Mouse (Mus musculus) MEL (cell line): ENCODE measurements around the gene Ippk. TPM values are rescaled to one million over a fixed set of nuclear protein-coding genes. Genes with fewer than 3 reads are reported as not detected.

ENCODE experiments used
- DNase-seq: peaks from one replicate; pipeline ENCODE4 v3.0.0; 2011; ENCODE audit warnings: low read depth, low spot score
- H3K27ac ChIP-seq: 2 replicates; pipeline ENCODE4 v1.5.1; 2012; ENCODE audit warnings: low read depth, mild to moderate bottlenecking, control low read depth, low read length, moderate library complexity; ENCODE audit not compliant: control insufficient read depth
- H3K27me3 ChIP-seq, 2 experiments: fragments of 150-350 bp in 1 of 2; sonication (generic) in 1 of 2; 2 replicates each; pipeline ENCODE4 v1.6.1; 2012; ENCODE audit warnings: low read length in 2 of 2, mild to moderate bottlenecking in 2 of 2, improper control_type of control experiment in 1 of 2, moderate library complexity in 1 of 2; ENCODE audit not compliant: insufficient read depth in 2 of 2, control insufficient read depth in 1 of 2
- H3K36me3 ChIP-seq, 2 experiments: 2 replicates each; pipeline ENCODE4 v1.6.1; 2012 to 2014; ENCODE audit warnings: low read length in 2 of 2, improper control_type of control experiment in 1 of 2, inconsistent platforms in 1 of 2, mild to moderate bottlenecking in 1 of 2; ENCODE audit not compliant: insufficient read depth in 2 of 2, control insufficient read depth in 1 of 2
- H3K4me1 ChIP-seq, 2 experiments: fragments of 150-350 bp in 1 of 2; sonication (generic) in 1 of 2; 2 replicates each; pipeline ENCODE4 v1.6.1; 2012; ENCODE audit warnings: low read length in 2 of 2, improper control_type of control experiment in 1 of 2, mild to moderate bottlenecking in 1 of 2; ENCODE audit not compliant: insufficient read depth in 2 of 2, control insufficient read depth in 1 of 2
- H3K4me3 ChIP-seq, 2 experiments: fragments of 150-350 bp in 1 of 2; sonication (generic) in 1 of 2; 2 replicates each; pipeline ENCODE4 v1.5.1; 2012; ENCODE audit warnings: low read depth in 2 of 2, low read length in 2 of 2, mild to moderate bottlenecking in 2 of 2, moderate library complexity in 2 of 2, control low read depth in 1 of 2, improper control_type of control experiment in 1 of 2; ENCODE audit not compliant: control insufficient read depth in 1 of 2, insufficient read depth in 1 of 2
- H3K79me2 ChIP-seq: 2 replicates; pipeline ENCODE4 v1.6.1; 2012; ENCODE audit warnings: mild to moderate bottlenecking, low read length, moderate library complexity; ENCODE audit not compliant: control insufficient read depth, poor library complexity, insufficient read depth
- H3K9ac ChIP-seq: 2 replicates; pipeline ENCODE4 v1.6.1; 2012; ENCODE audit warnings: low read depth, mild to moderate bottlenecking, control low read depth, low read length, moderate library complexity; ENCODE audit not compliant: control insufficient read depth, poor library complexity, severe bottlenecking
- H3K9me3 ChIP-seq: fragments of 150-350 bp; sonication (generic); replicated peaks from 2 replicates; pipeline ENCODE4 v1.6.1; 2012; ENCODE audit warnings: mild to moderate bottlenecking, low read length, improper control_type of control experiment, moderate library complexity; ENCODE audit not compliant: insufficient read depth
- BHLHE40 ChIP-seq: IDR thresholded peaks from 2 replicates; pipeline ENCODE4 v1.6.1; 2012; ENCODE audit warnings: low read depth, mild to moderate bottlenecking, inconsistent platforms, low read length, improper control_type of control experiment, borderline replicate concordance
- CHD2 ChIP-seq: IDR thresholded peaks from 2 replicates; pipeline ENCODE4 v1.6.1; 2011; ENCODE audit warnings: low read length, improper control_type of control experiment
- GABPA ChIP-seq: IDR thresholded peaks from 2 replicates; pipeline ENCODE4 v1.6.1; 2012; ENCODE audit warnings: low read depth, mild to moderate bottlenecking, inconsistent platforms, low read length, improper control_type of control experiment, moderate library complexity
- JUND ChIP-seq: IDR thresholded peaks from 2 replicates; pipeline ENCODE4 v1.6.1; 2011; ENCODE audit warnings: low read depth, mild to moderate bottlenecking, improper control_type of control experiment, low read length
- MAX ChIP-seq: IDR thresholded peaks from 2 replicates; pipeline ENCODE4 v1.6.1; 2011; ENCODE audit warnings: low read length, improper control_type of control experiment
- MEF2A ChIP-seq: IDR thresholded peaks from 2 replicates; pipeline ENCODE4 v1.6.1; 2014; ENCODE audit warnings: low read depth, mild to moderate bottlenecking, inconsistent platforms, low read length, improper control_type of control experiment; ENCODE audit not compliant: poor library complexity, insufficient replicate concordance, severe bottlenecking; ENCODE audit errors: extremely low read depth
- MXI1 ChIP-seq: IDR thresholded peaks from 2 replicates; pipeline ENCODE4 v1.6.1; 2011; ENCODE audit warnings: mild to moderate bottlenecking, low read depth, low read length, improper control_type of control experiment
- MYB ChIP-seq: IDR thresholded peaks from 2 replicates; pipeline ENCODE4 v1.6.1; 2011; ENCODE audit warnings: mild to moderate bottlenecking, low read depth, low read length, improper control_type of control experiment
- MYC ChIP-seq: IDR thresholded peaks from 2 replicates; pipeline ENCODE4 v1.6.1; 2011; ENCODE audit warnings: low read depth, mild to moderate bottlenecking, low read length, improper control_type of control experiment, moderate library complexity
- NRF1 ChIP-seq: IDR thresholded peaks from 2 replicates; pipeline ENCODE4 v1.6.1; 2014; ENCODE audit warnings: low read depth, mild to moderate bottlenecking, inconsistent platforms, low read length, improper control_type of control experiment, moderate library complexity; ENCODE audit not compliant: poor library complexity, insufficient read depth, severe bottlenecking
- POLR2A ChIP-seq, 2 experiments: IDR thresholded peaks; 2 replicates each; pipeline ENCODE4 v1.6.1; 2011 to 2012; ENCODE audit warnings: low read length in 2 of 2, mild to moderate bottlenecking in 2 of 2, control low read depth in 1 of 2, improper control_type of control experiment in 1 of 2, low read depth in 1 of 2, moderate library complexity in 1 of 2; ENCODE audit not compliant: control insufficient read depth in 1 of 2, insufficient read depth in 1 of 2, poor library complexity in 1 of 2
- POLR2AphosphoS5 ChIP-seq: IDR thresholded peaks from 2 replicates; pipeline ENCODE4 v1.6.1; 2012; ENCODE audit warnings: low read depth, borderline replicate concordance, mild to moderate bottlenecking, inconsistent platforms, low read length, moderate library complexity, mixed read lengths
- TAL1 ChIP-seq: IDR thresholded peaks from 2 replicates; pipeline ENCODE4 v1.6.1; 2012; ENCODE audit warnings: mild to moderate bottlenecking, inconsistent platforms, low read length, moderate library complexity, mixed read lengths
- TCF12 ChIP-seq: IDR thresholded peaks from 2 replicates; pipeline ENCODE4 v1.6.1; 2014; ENCODE audit warnings: low read depth, mild to moderate bottlenecking, inconsistent platforms, low read length, improper control_type of control experiment, moderate library complexity
- UBTF ChIP-seq: IDR thresholded peaks from 2 replicates; pipeline ENCODE4 v1.6.1; 2012; ENCODE audit warnings: low read depth, mild to moderate bottlenecking, inconsistent platforms, low read length, improper control_type of control experiment, moderate library complexity, borderline replicate concordance; ENCODE audit not compliant: insufficient read depth
- USF1 ChIP-seq: IDR thresholded peaks from 2 replicates; pipeline ENCODE4 v1.6.1; 2014; ENCODE audit warnings: low read depth, mild to moderate bottlenecking, inconsistent platforms, low read length, improper control_type of control experiment, moderate library complexity
- USF2 ChIP-seq, 2 experiments: IDR thresholded peaks; 2 replicates each; pipeline ENCODE4 v1.6.1; 2011 to 2012; ENCODE audit warnings: improper control_type of control experiment in 2 of 2, low read length in 2 of 2, borderline replicate concordance in 1 of 2, inconsistent platforms in 1 of 2, low read depth in 1 of 2, mild to moderate bottlenecking in 1 of 2; ENCODE audit not compliant: insufficient read depth in 1 of 2
- ZKSCAN1 ChIP-seq: IDR thresholded peaks from 2 replicates; pipeline ENCODE4 v1.6.1; 2012; ENCODE audit warnings: low read depth, mild to moderate bottlenecking, inconsistent platforms, low read length, improper control_type of control experiment, moderate library complexity
- polyA plus RNA-seq, 2 experiments: library from polyadenylated mRNA; stranded (reverse) in 1 of 2; unstranded in 1 of 2; fragments of >175 nt in 1 of 2; fragments of >200 nt in 1 of 2; gene quantifications; 2 replicates each; pipeline versions ENCODE4 v1.2.1 to v1.2.4; 2012; ENCODE audit warnings: low replicate concordance in 2 of 2, low read depth in 1 of 2; ENCODE audit not compliant: insufficient read length in 2 of 2, insufficient read depth in 1 of 2, missing spikeins in 1 of 2
- total RNA-seq: library from RNA; depleted of rRNA; stranded (reverse); fragments of 300-350 nt; gene quantifications from 2 replicates; pipeline ENCODE4 v1.2.3, GENCODE M21; 2012

Gene Ippk
- total and polyA plus RNA-seq, 3 experiments, result 14.0 to 19.6 TPM; not detected in 1

- no peak overlapping the region for H3K27ac ChIP-seq
- H3K4me3 ChIP-seq, result no peak overlapping the region
- H3K36me3 ChIP-seq, result no peaks in the 10 kb centered on the region; a peak in 1 of 4 replicates
These were observed 45.5 kb downstream of the Ippk start for GRCm38 (mm10) chr13:49466393-49467075.

GRCm38 (mm10) chr13:49467585-49467984 lies 46.5 kb downstream of the Ippk start:
- H3K36me3 ChIP-seq, result no peaks in the 10 kb centered on the region; a peak in 1 of 4 replicates

More at GRCm38 (mm10) chr13:49466393-49467075, 45.5 kb downstream of the Ippk start:
- Histone ChIP-seq H3K9ac (no peak overlapping the region), H3K4me1 (no peaks in the 10 kb centered on the region), H3K79me2 (no peaks in the 10 kb centered on the region), H3K27me3 (no peaks in the 10 kb centered on the region), H3K9me3 (no peaks in the 10 kb centered on the region)
- TF ChIP-seq USF1 (no peak), BHLHE40 (no peak), CHD2 (no peak), GABPA (no peak), UBTF (no peak), POLR2A (IDR thresholded peaks at IDR 0.05; ENCODE audit: control insufficient read depth in 1 of 2, insufficient read depth in 1 of 2, low read depth in 1 of 2, low read length in 2 of 2, poor library complexity in 1 of 2) (no peak), TAL1 (no peak), POLR2AphosphoS5 (no peak), ZKSCAN1 (no peak), USF2 (IDR thresholded peaks at IDR 0.05; ENCODE audit: borderline replicate concordance in 1 of 2, insufficient read depth in 1 of 2, low read depth in 1 of 2, low read length in 2 of 2) (no peak), TCF12 (no peak), MYB (no peak), MAX (no peak), MEF2A (no peak), MXI1 (no peak), JUND (no peak), NRF1 (no peak), MYC (no peak)
- DNase-seq, result no peak

More at GRCm38 (mm10) chr13:49467585-49467984, 46.5 kb downstream of the Ippk start:
- no peak overlapping the region for H3K4me3 ChIP-seq
- H3K9ac ChIP-seq, result no peak overlapping the region
- H3K27ac ChIP-seq, result no peak overlapping the region
- DNase-seq, result no peak
- no peaks in the 10 kb centered on the region for H3K4me1 ChIP-seq
- H3K79me2 ChIP-seq, result no peaks in the 10 kb centered on the region
- no peak for TF ChIP-seq GABPA
- no peaks in the 10 kb centered on the region for H3K9me3 ChIP-seq
- no peaks in the 10 kb centered on the region for H3K27me3 ChIP-seq
